Mouse (Mus musculus): ENCODE data around the gene Fscn1.

GRCm38 (mm10) chr5:142921074-142921459, 39.1 kb upstream of the Fscn1 start:
- no peak for TF ChIP-seq CTCF (IDR thresholded peaks at IDR 0.05; ENCODE audit: insufficient read depth, low read depth, low read length)
- no peak for TF ChIP-seq POLR2A (IDR thresholded peaks at IDR 0.05; ENCODE audit: insufficient read depth, low read depth, low read length)

Measured in olfactory bulb, adult 2 months (tissue).